24 mouse cellular contexts compared by ENCODE assay signal in the genomic region with DNA sequence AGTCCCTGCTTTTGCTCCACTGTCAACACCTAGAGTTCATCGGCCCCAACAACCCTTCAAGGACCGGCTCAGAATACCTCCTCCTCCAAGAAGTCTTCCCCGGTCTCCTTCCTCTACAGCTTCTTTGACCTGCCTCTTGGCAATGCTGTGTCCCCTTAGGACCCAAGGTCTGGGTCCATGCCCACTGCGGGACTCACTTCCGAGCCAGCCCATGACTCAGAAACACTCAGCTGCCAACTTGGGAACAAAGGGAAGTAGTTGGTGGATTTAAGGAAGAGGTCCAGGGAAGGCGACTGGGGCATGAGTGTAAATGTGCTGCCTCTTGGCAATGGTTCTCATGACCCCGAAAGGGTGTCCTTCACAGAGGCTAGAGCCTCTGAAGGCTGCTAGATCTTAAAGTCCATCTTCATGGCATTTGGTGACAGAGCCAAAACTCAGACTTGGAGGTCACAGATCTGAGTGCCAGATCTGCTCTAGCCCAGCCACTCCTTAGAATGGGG. TPM values are rescaled to one million over a fixed set of nuclear protein-coding genes. Genes with fewer than 3 reads are reported as not detected.
A peak's percentile ranks its signal among the peaks of the same experiment; 100 is the strongest.
DNase-seq lines count a peak whose midpoint lies in the region; ATAC-seq lines count a peak whose summit lies in the region.
"Had no signal": no experiment of that assay in that cellular context is flagged by ENCODE, and none has a peak within 500 bp of the region (broad histone marks: within the 10 kb centered on the region; RNA-seq: fewer than 3 reads in every experiment).

No protein-coding gene starts in this region.

- peak overlapping the region; percentile 81 for H3K4me3 ChIP-seq in erythroblast, embryonic 14.5 days (replicated peaks)
- H3K4me3 ChIP-seq in limb, embryonic 12.5 days (replicated peaks), result no peak overlapping the region
- H3K4me3 ChIP-seq in limb, embryonic 10.5 days, result no peak overlapping the region
- H3K4me3 ChIP-seq in brown adipose tissue, adult 24 weeks (ENCODE audit: insufficient read depth, low read depth, low read length), result peak overlapping the region; percentile 88
- H3K4me3 ChIP-seq: forebrain, embryonic 12.5 days; kidney, embryonic 15.5 days had no signal

- H3K9ac ChIP-seq in limb, embryonic 12.5 days (replicated peaks), result no peak overlapping the region
- H3K9ac ChIP-seq: embryonic facial prominence, embryonic 15.5 days; forebrain, embryonic 12.5 days; kidney, embryonic 15.5 days had no signal

- H3K9me3 ChIP-seq in erythroblast, embryonic 14.5 days (ENCODE audit: control insufficient read depth, low read length), result no peaks in the 10 kb centered on the region
- H3K9me3 ChIP-seq in limb, embryonic 12.5 days, result no peaks in the 10 kb centered on the region
- no peaks in the 10 kb centered on the region for H3K9me3 ChIP-seq in limb, embryonic 10.5 days (replicated peaks)
- H3K9me3 ChIP-seq: embryonic facial prominence, embryonic 15.5 days; forebrain, embryonic 12.5 days; kidney, embryonic 15.5 days had no signal

- peaks cover 42% of the 10 kb centered on the region for H3K4me1 ChIP-seq in erythroblast, embryonic 14.5 days (ENCODE audit: control insufficient read depth)
- peaks cover 6% of the 10 kb centered on the region for H3K4me1 ChIP-seq in limb, embryonic 12.5 days (replicated peaks)
- peaks cover 16% of the 10 kb centered on the region for H3K4me1 ChIP-seq in limb, embryonic 10.5 days
- peaks cover 11% of the 10 kb centered on the region for H3K4me1 ChIP-seq in brown adipose tissue, adult 24 weeks (ENCODE audit: control insufficient read depth, insufficient read depth, insufficient read length, low read length)

- 91% methylated on average over 7 of the region's 7 CpGs for WGBS in limb, embryonic 12.5 days
- 93% methylated on average over 7 of the region's 7 CpGs for WGBS in limb, embryonic 10.5 days

- H3K27ac ChIP-seq in limb, embryonic 12.5 days, result no peak overlapping the region
- H3K27ac ChIP-seq in limb, embryonic 10.5 days, result no peak overlapping the region
- peak overlapping the region; percentile 49 for H3K27ac ChIP-seq in brown adipose tissue, adult 24 weeks (replicated peaks; ENCODE audit: low read depth, low read length)
- H3K27ac ChIP-seq: embryonic facial prominence, embryonic 15.5 days; forebrain, embryonic 12.5 days; kidney, embryonic 15.5 days had no signal

- no peak for ATAC-seq in erythroblast, adult 5-6 weeks (replicated peaks; ENCODE audit: low FRiP score, poor library complexity, severe bottlenecking)
- ATAC-seq in limb, embryonic 12.5 days (ENCODE audit: insufficient number of reproducible peaks, insufficient read depth, low FRiP score, low TSS enrichment, low read depth), result no peak
- ATAC-seq: activated CD4-positive, CD25-positive, alpha-beta regulatory T cell, adult 4 months; intestine, embryonic 16.5 days; Patski had no signal

- H3K36me3 ChIP-seq in erythroblast, embryonic 14.5 days (ENCODE audit: control insufficient read depth), result peaks cover 55% of the 10 kb centered on the region
- peaks cover 50% of the 10 kb centered on the region for H3K36me3 ChIP-seq in limb, embryonic 12.5 days
- peaks cover 53% of the 10 kb centered on the region for H3K36me3 ChIP-seq in limb, embryonic 10.5 days

- H3K27me3 ChIP-seq in erythroblast, embryonic 14.5 days (ENCODE audit: control insufficient read depth), result peaks cover 21% of the 10 kb centered on the region
- peaks cover 20% of the 10 kb centered on the region for H3K27me3 ChIP-seq in limb, embryonic 12.5 days
- H3K27me3 ChIP-seq in limb, embryonic 10.5 days (ENCODE audit: low read depth, poor library complexity, severe bottlenecking), result peaks cover 22% of the 10 kb centered on the region
- H3K27me3 ChIP-seq: embryonic facial prominence, embryonic 15.5 days; Patski had no signal

- 0 out of 2 replicates have a peak overlapping the region, but pooled peaks have one; percentile 98 for H3K4me2 ChIP-seq in limb, embryonic 12.5 days
- H3K4me2 ChIP-seq: forebrain, embryonic 12.5 days had no signal

- DNase-seq in limb, embryonic 10.5 days (ENCODE audit: low spot score), result no peak
- peak; percentile 71 for DNase-seq in adipocyte (ENCODE audit: low spot score)
- no peak for DNase-seq in natural killer cell, adult 2 months (ENCODE audit: low spot score in 2 of 2)
- no peak for DNase-seq in embryo, embryonic 9.5 days (ENCODE audit: extremely low spot score)
- DNase-seq: cerebellum, adult 9-11 months; heart, adult 11 months; layer of hippocampus, postnatal 36 days; lung, postnatal 14 days; right cerebral cortex, postnatal 25 days; thymus, postnatal 4 days had no signal

RNA-seq across cellular contexts. Expression of gene 1110008P14Rik, which starts 1.7 kb away (rescaled TPM):
- 29.8 and 38.6 TPM in 2 replicates for polyA plus RNA-seq in erythroblast, embryonic 14.5 days (2012)
- 8.6 and 12.3 TPM in 2 replicates for total RNA-seq in erythroblast, adult 5-6 weeks (2015; ENCODE audit: low replicate concordance)
- 5.1 and 7.7 TPM in 2 replicates for total RNA-seq in erythroblast, adult 5-6 weeks (2017; ENCODE audit: low replicate concordance)
- polyA plus RNA-seq in limb, embryonic 12.5 days (2016; fragmentation: Nextera tagmentation; extraction: Ambion mirVana), result 44.3 and 45.8 TPM in 2 replicates
- 36.3 and 37.0 TPM in 2 replicates for polyA plus RNA-seq in limb, embryonic 10.5 days (2016; fragmentation: Nextera tagmentation; extraction: Ambion mirVana)
- 296 and 402 TPM in 2 replicates for polyA plus RNA-seq in brown adipose tissue, adult 24 weeks (2012; ENCODE audit: insufficient read depth, insufficient read length, missing spikeins)

RNA-seq across cellular contexts. Expression of gene Lcn2, which starts 8.0 kb away (rescaled TPM):
- 0.19 and 0.32 TPM in 2 replicates for polyA plus RNA-seq in erythroblast, embryonic 14.5 days (2012)
- total RNA-seq in erythroblast, adult 5-6 weeks (2015; ENCODE audit: low replicate concordance), result 2,071 and 2,279 TPM in 2 replicates
- total RNA-seq in erythroblast, adult 5-6 weeks (2017; ENCODE audit: low replicate concordance), result 352 and 444 TPM in 2 replicates
- 0.95 TPM in 1 of 2 replicates, not detected in the other for polyA plus RNA-seq in limb, embryonic 12.5 days (2016; fragmentation: Nextera tagmentation; extraction: Ambion mirVana)
- not detected in 2 replicates for polyA plus RNA-seq in limb, embryonic 10.5 days (2016; fragmentation: Nextera tagmentation; extraction: Ambion mirVana)
- polyA plus RNA-seq in brown adipose tissue, adult 24 weeks (2012; ENCODE audit: insufficient read depth, insufficient read length, missing spikeins), result 2.7 TPM in 1 of 2 replicates, not detected in the other
- polyA plus RNA-seq: activated CD4-positive, CD25-positive, alpha-beta regulatory T cell, adult 4 months; C2C12; limb, embryonic 11.5 days had no signal

RNA-seq across cellular contexts. Expression of gene Ptges2, which starts 15.6 kb away (rescaled TPM):
- polyA plus RNA-seq in erythroblast, embryonic 14.5 days (2012), result 0.21 and 0.44 TPM in 2 replicates
- 1.5 and 1.7 TPM in 2 replicates for total RNA-seq in erythroblast, adult 5-6 weeks (2015; ENCODE audit: low replicate concordance)
- 2.8 and 6.6 TPM in 2 replicates for total RNA-seq in erythroblast, adult 5-6 weeks (2017; ENCODE audit: low replicate concordance)
- 32.2 and 36.7 TPM in 2 replicates for polyA plus RNA-seq in limb, embryonic 12.5 days (2016; fragmentation: Nextera tagmentation; extraction: Ambion mirVana)
- polyA plus RNA-seq in limb, embryonic 10.5 days (2016; fragmentation: Nextera tagmentation; extraction: Ambion mirVana), result 32.7 and 37.0 TPM in 2 replicates
- 87.7 and 101 TPM in 2 replicates for polyA plus RNA-seq in brown adipose tissue, adult 24 weeks (2012; ENCODE audit: insufficient read depth, insufficient read length, missing spikeins)

RNA-seq across cellular contexts. Expression of gene Dnm1, which starts 26.9 kb away (rescaled TPM):
- polyA plus RNA-seq in erythroblast, embryonic 14.5 days (2012), result 0.03 TPM in 1 of 2 replicates, not detected in the other
- not detected in 2 replicates for total RNA-seq in erythroblast, adult 5-6 weeks (2015; ENCODE audit: low replicate concordance)
- total RNA-seq in erythroblast, adult 5-6 weeks (2017; ENCODE audit: low replicate concordance), result not detected in 2 replicates
- 38.8 and 46.8 TPM in 2 replicates for polyA plus RNA-seq in limb, embryonic 12.5 days (2016; fragmentation: Nextera tagmentation; extraction: Ambion mirVana)
- 27.1 and 33.6 TPM in 2 replicates for polyA plus RNA-seq in limb, embryonic 10.5 days (2016; fragmentation: Nextera tagmentation; extraction: Ambion mirVana)
- 2.6 and 7.4 TPM in 2 replicates for polyA plus RNA-seq in brown adipose tissue, adult 24 weeks (2012; ENCODE audit: insufficient read depth, insufficient read length, missing spikeins)
- total RNA-seq: hematopoietic stem cell, adult 5-6 weeks; megakaryocyte-erythroid progenitor cell, adult 5-6 weeks had no signal
- polyA plus RNA-seq: activated CD4-positive, CD25-positive, alpha-beta regulatory T cell, adult 4 months had no signal

RNA-seq across cellular contexts. Expression of gene Ciz1, which starts 27.9 kb away (rescaled TPM):
- 19.4 and 20.0 TPM in 2 replicates for polyA plus RNA-seq in erythroblast, embryonic 14.5 days (2012)
- total RNA-seq in erythroblast, adult 5-6 weeks (2015; ENCODE audit: low replicate concordance), result 18.6 and 38.2 TPM in 2 replicates
- total RNA-seq in erythroblast, adult 5-6 weeks (2017; ENCODE audit: low replicate concordance), result 21.2 and 33.5 TPM in 2 replicates
- polyA plus RNA-seq in limb, embryonic 12.5 days (2016; fragmentation: Nextera tagmentation; extraction: Ambion mirVana), result 55.4 and 62.1 TPM in 2 replicates
- polyA plus RNA-seq in limb, embryonic 10.5 days (2016; fragmentation: Nextera tagmentation; extraction: Ambion mirVana), result 61.3 and 74.8 TPM in 2 replicates
- 18.7 and 22.4 TPM in 2 replicates for polyA plus RNA-seq in brown adipose tissue, adult 24 weeks (2012; ENCODE audit: insufficient read depth, insufficient read length, missing spikeins)

Comparison
In these comparisons a context has a peak if more than half of its experiments do, and no peak if none do; other contexts are left out.
1. H3K4me3 ChIP-seq: peak in erythroblast, embryonic 14.5 days (single experiment) and brown adipose tissue, adult 24 weeks (single experiment); none in limb, embryonic 12.5 days (single experiment) and limb, embryonic 10.5 days (single experiment).
2. RNA of gene Ptges2, which starts 15.6 kb away (polyA plus RNA-seq): 87.7 to 101 TPM in brown adipose tissue, adult 24 weeks, 32.7 to 37.0 TPM in limb, embryonic 10.5 days and 32.2 to 36.7 TPM in limb, embryonic 12.5 days; 0.21 to 0.44 TPM in erythroblast, embryonic 14.5 days; every median in the first group is over 10 times any median in the second.